Mouse (Mus musculus) right cerebral cortex, adult 2 months (tissue): Measurements from ENCODE around the gene Dnajc12.
A peak's percentile ranks its signal among the peaks of the same experiment; 100 is the strongest.
"Not testable (repeated sequence)": the region's sequence is repeated elsewhere in the genome, so short reads cannot be mapped to it uniquely, and the experiment has no call there.

ENCODE experiments used
- DNase-seq, 2 experiments: peaks; one replicate each; pipeline ENCODE4 v3.0.0; 2021 to 2022; ENCODE audit warnings: low spot score in 2 of 2

Dnajc12 gene

GRCm38 (mm10) chr10:63386444-63386843, 4.2 kb downstream of the Dnajc12 start:
- DNase-seq: peak; percentile 89 to 90

- no peak for DNase-seq
These were observed 4.7 kb downstream of the Dnajc12 start for GRCm38 (mm10) chr10:63386991-63387390.

- DNase-seq: no peak
These were observed 6.7 kb downstream of the Dnajc12 start for GRCm38 (mm10) chr10:63388948-63389347.

- DNase-seq: no peak
These were observed 14.7 kb downstream of the Dnajc12 start for GRCm38 (mm10) chr10:63396963-63397362.

GRCm38 (mm10) chr10:63402731-63403504, 20.7 kb downstream of the Dnajc12 start:
- DNase-seq: no peak

- no peak for DNase-seq
These were observed 21.4 kb downstream of the Dnajc12 start for GRCm38 (mm10) chr10:63403636-63404035.

GRCm38 (mm10) chr10:63410162-63410956, 28.1 kb downstream of the Dnajc12 start:
- DNase-seq: no peak

GRCm38 (mm10) chr10:63411674-63412073, 29.4 kb downstream of the Dnajc12 start:
- not testable (repeated sequence) for DNase-seq

- DNase-seq: no peak
These were observed 30.5 kb downstream of the Dnajc12 start for GRCm38 (mm10) chr10:63412756-63413155.

GRCm38 (mm10) chr10:63415287-63415686, 33.0 kb downstream of the Dnajc12 start:
- no peak for DNase-seq

GRCm38 (mm10) chr10:63415850-63416249, 33.6 kb downstream of the Dnajc12 start:
- no peak for DNase-seq

GRCm38 (mm10) chr10:63417061-63417460, 34.8 kb downstream of the Dnajc12 start:
- DNase-seq: no peak

GRCm38 (mm10) chr10:63421739-63422735, 39.8 kb downstream of the Dnajc12 start, which contains the start of gene Gm7075:
TSS of gene Gm7075 (minus strand) at chr10:63421789.
- peak; percentile 44 to 50 for DNase-seq

GRCm38 (mm10) chr10:63422736-63422992, 40.4 kb downstream of the Dnajc12 start:
- DNase-seq: no peak

GRCm38 (mm10) chr10:63423591-63424474, 41.6 kb downstream of the Dnajc12 start:
- DNase-seq: no peak

GRCm38 (mm10) chr10:63424475-63424814, 42.2 kb downstream of the Dnajc12 start:
- DNase-seq: peak; percentile 19 to 32

- DNase-seq: no peak
These were observed 44.9 kb downstream of the Dnajc12 start for GRCm38 (mm10) chr10:63427146-63427545.

- peak in 1 of 2 experiments; percentile 51 for DNase-seq
These were observed 46.2 kb downstream of the Dnajc12 start for GRCm38 (mm10) chr10:63428243-63429022.

GRCm38 (mm10) chr10:63429023-63429340, 46.7 kb downstream of the Dnajc12 start:
- DNase-seq: peak in 1 of 2 experiments; percentile 53

GRCm38 (mm10) chr10:63429380-63429779, 47.1 kb downstream of the Dnajc12 start:
- DNase-seq: peak; percentile 100
